Mouse (Mus musculus): ENCODE data around the gene Fam107b. TPM values are rescaled to one million over a fixed set of nuclear protein-coding genes. Genes with fewer than 3 reads are reported as not detected.

The Fam107b gene
- 49.8 and 51.1 TPM in 2 replicates for total RNA-seq (2014; fragmentation: Nextera tagmentation)
- total RNA-seq (2017) = 98.2 and 314 TPM in 2 replicates

DNA sequence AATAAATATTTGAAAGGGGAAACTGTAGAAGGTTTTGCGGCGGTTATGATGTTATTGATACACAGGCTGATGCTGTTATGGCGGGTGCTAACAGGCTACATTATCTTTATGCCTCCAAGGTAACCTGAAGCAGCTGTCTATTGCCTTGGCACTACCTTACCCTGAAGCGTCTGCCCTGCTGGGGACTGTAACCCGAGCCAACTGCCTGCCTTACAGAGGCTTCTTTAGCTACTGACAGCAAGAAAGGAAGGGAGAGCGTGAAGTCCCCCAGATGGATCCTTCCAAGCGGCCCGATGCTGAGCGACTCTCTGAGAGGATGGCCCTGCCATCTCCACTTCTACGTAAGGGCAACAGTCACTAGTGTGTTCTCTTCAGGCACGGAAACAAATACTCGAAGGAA lies at the start of gene Fam107b:
Gene Fam107b (plus strand): TSS at position 303 of the 400 bp plus-strand sequence.
- no peak for ATAC-seq (replicated peaks; ENCODE audit: low FRiP score, low TSS enrichment, poor library complexity, severe bottlenecking)

DNA sequence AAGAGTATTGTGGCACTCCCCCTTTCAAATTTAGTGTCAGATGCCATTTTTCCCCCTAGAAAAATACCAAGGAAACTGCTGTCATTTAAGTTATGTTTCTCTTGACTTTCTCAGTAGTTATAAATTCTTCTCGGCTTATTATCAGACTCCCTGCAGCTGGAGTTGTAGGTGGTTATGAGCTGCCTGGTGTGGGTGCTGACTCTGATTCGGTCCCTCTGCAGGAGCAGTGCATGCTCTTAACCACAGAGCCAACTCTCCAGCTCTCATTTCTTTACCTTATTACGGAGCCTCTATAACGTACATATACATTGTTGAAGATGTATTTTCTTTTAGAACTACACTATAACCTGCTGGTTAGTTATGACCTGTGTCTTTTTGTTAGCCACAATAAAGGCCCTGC lies 47.7 kb upstream of the Fam107b start:
- peak; percentile 68; the same call in 1 of the 2 replicates for ATAC-seq (replicated peaks; ENCODE audit: low FRiP score, low TSS enrichment, poor library complexity, severe bottlenecking)

DNA sequence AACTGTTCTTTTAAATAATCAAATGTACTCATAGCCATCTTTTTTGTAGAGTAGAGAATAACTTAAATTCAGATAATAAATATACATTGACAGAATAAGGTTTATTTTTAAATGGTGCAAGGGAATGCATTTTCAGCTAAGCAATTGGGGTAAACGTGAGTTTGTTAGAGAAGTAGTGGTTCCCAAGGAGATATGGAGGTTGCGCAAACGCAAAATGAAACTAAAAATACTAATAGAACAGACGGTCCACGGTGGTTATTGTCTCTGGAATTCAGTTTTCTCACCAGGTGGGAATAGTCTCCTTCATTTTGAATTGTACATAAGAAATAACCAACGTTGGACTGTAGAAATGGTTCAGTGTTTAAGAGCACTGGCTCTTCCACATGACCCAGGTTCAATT lies 44.0 kb upstream of the Fam107b start:
- no peak for ATAC-seq (replicated peaks; ENCODE audit: low FRiP score, low TSS enrichment, poor library complexity, severe bottlenecking)

DNA sequence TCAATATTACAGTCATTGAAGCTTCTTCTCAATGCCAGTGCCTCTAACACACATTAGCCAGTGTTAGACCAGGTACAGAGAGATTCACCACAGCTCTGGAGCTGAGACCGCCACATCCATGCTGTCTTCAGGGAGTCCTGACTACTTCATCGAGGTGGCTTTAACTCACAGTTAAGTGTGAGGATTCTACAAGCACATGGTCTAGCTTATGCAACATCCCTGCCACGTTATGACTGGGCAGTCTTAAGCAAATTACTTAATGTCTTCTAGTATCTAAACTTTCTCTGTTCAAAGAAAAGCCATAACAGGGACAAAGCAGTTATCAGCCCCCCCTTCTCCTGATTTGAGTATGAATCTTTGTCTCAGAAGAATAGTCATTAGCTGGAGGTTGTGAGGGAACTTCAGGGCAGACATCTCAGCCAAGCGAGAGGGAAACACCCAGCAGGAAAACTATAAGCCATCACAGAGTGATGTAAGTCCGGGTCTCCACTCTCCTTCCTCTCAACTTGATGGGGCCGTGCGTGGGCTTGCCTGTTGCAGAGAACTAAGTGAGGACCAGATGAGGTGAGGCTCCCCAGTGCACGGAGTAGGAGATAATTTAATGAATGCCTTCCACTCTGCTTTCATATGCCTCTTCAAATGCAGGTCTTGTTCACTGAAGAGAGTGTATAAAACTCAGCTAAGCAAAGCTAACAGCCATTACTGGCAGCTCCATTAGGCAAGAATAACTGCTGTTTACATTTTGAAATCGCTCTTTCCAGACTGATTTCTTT lies 28.8 kb upstream of the Fam107b start:
- ATAC-seq (replicated peaks; ENCODE audit: low FRiP score, low TSS enrichment, poor library complexity, severe bottlenecking) = no peak

DNA sequence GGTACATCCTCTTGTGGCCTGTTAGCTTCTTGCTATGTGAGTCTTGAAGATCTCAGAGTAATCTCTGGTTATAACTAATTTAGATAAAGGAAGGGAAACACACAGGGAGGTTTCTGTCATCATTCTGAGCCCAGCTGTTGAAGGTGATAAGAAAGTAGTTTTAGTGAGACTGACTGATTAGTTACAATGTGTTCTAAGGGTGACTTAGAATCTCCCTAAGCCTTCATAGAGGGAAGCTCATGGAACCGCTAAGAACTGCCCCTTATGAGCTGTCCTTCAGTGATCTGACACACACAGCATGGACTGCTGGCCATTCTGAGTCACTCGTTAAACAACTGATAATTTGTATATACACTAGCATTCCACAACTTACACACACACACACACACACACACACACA lies 24.2 kb upstream of the Fam107b start:
- peak; percentile 83 for ATAC-seq (replicated peaks; ENCODE audit: low FRiP score, low TSS enrichment, poor library complexity, severe bottlenecking)

DNA sequence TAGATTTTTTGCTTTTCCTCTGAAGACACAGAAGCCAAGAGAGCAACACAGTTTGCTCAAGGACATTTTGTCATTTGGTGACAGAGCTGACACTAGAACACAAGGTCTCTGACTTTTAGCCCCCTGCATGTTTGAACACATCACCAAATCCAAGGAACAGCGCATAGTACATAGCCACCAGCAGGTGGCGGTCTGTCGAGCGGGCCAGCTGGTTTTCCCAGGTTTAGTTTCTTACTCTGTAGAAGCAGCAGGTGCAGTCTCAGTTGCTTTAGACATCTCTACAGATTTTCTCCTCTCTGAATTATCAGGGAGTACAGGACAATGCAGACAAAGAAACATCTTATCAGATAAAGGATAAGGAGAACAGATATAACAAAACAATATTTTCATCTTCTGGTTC lies 23.7 kb upstream of the Fam107b start:
- peak; percentile 77 for ATAC-seq (replicated peaks; ENCODE audit: low FRiP score, low TSS enrichment, poor library complexity, severe bottlenecking)

DNA sequence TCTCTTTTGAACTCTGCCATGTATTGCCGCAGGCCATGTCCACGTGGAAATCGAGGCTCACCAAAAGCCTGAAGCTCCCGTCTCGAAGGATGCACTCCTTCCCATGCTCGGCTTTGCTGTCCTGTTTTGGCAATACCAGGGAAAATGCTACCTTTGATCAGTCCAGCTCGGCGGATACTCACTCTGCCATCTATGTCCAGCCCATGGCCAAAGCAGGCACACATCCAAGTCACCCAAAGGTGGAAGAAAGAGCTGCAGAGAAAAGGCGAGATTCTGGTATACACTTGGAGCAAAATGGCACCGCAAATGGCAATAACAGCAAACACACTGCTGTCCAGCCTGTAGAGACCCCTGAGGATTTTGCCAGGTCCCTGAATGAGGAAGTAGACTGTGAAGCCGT lies 318 bp downstream of the Fam107b start:
- ATAC-seq (replicated peaks; ENCODE audit: low FRiP score, low TSS enrichment, poor library complexity, severe bottlenecking) = no peak

DNA sequence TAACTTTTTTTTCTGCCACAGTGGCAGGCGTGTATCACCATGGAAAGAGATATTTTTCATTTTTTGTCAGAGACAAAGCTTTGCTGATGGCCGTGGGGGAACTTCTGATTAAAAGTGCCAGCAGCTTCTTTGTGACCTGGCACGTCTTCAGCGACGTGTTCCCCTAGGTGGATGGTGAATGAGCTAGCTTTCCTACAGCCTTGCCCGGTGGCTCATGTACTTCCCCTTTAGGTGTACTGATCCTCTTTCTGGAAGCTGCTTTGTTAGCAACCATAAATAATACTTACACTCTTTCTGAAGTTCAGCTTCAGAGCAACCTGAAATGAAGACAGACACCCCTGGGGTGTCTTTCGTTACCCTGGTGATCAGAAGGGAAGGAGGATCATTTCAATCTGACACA lies 3.6 kb downstream of the Fam107b start:
- ATAC-seq (replicated peaks; ENCODE audit: low FRiP score, low TSS enrichment, poor library complexity, severe bottlenecking) = no peak

DNA sequence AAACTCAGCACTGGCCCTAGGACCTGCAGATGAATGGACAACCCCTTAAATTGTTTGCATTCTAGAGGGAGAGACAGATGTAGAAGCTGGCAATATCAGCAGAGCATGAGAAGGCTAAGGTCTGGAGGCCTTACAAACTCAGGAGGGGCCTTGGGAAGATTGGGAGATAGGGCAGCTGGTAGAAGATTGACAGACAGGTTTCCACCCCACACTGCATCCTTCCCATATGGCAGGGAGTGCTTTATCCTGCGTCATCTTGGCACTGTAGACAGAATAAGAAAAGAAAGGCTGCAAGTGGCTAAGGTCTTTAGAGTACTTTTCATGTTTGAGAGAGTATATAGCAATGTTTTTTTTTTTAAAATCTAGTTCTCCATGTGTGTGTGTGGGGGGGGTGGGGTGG lies 4.9 kb downstream of the Fam107b start:
- ATAC-seq (replicated peaks; ENCODE audit: low FRiP score, low TSS enrichment, poor library complexity, severe bottlenecking) = no peak

DNA sequence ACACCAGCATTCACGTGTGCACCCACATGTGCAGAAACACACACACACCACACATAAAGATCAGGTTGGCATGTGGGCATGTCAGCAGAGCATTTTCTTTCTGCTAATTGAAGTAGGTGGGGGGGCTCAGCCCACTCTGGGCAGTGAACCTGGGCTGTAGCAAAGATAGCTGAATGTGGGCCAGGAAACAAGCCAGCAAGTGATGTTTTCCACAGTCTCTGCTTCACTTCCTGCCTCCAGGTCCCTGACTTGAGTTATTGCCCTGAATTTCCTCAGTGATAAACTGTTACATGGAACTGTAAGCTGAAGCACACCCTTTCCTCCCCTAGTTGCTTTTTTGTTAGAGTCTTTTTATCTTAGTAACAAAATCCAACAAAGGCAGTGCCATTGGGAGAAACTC lies 6.1 kb downstream of the Fam107b start:
- ATAC-seq (replicated peaks; ENCODE audit: low FRiP score, low TSS enrichment, poor library complexity, severe bottlenecking) = no peak

DNA sequence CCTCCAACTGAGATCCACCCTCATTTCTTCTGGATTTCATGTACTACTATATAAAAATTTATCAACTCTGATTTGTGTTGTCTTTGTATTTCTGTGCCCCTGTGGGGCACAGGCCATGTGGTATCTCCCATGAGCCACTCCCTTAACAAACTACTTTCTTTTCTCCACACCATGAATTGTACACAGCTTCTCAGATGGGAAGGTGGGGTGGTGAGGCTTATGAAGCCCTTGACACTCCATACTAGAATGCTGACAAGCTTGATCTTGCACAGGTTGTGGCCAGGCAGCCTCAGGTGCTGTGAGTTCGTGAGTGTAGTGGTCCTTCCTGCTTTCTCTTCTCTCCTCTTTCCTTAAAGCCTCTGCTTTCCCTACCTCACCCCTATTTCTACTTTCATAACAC lies 6.9 kb downstream of the Fam107b start:
- no peak for ATAC-seq (replicated peaks; ENCODE audit: low FRiP score, low TSS enrichment, poor library complexity, severe bottlenecking)

DNA sequence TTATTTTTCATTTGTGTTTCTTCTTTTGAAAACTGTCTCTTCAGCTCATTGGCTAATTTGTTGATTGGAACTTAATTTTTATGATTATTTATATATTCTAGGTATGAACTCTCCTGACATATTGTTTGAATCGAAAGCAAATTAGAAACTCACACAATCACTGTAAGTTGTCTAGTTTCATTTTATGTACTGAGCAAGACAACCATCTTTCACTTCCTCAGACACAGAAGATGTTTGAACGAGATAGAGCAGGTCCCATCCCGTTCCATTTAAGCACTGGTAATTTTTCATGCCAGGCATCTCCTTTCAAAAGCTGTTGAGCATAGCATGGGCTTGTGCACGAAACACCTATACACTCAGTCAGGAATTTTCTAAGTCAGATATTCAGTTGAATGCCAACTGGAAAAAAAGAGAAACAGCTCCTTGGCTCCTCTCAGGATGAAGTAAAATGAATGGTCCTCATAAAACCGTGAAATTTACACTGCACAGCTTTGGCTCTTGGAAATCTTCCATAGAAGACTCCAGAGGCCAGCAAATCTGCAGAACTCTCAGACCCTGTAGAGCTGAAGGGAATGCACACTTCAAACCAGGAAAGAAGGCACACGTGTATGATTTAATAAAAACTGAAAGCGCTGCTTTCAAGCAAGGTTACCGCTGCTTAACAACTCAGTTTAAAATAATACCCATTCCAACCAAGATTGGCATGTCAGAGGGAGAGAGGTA lies 8.1 kb downstream of the Fam107b start:
- ATAC-seq (replicated peaks; ENCODE audit: low FRiP score, low TSS enrichment, poor library complexity, severe bottlenecking) = no peak

DNA sequence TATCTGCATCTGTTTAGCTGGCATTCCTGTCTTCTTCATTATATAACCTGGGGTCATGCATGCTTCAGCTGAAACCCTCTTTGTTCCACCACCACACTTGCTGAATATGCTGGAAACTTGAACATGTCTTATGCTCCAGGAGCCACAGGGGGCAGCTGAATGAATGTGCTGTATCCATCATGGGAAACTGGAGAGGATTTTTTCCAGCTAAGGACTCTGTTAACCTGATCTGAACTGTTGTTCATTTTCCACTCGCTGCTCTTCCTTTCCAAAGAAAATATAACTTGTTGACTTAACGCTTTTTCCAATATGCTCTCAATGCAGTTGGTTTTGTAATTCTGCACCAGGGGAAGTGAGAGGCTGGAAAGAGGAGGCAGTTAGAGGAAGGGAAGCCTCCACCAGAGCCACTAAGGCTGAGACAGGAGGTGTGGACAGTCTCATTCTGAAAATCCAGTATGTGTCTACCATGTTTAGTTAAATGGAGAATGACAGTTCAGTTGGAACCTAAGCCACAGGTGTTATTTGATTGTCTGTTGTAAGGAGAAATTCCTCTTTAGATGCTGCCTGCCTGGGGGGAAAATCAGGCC lies 9.1 kb downstream of the Fam107b start:
- ATAC-seq (replicated peaks; ENCODE audit: low FRiP score, low TSS enrichment, poor library complexity, severe bottlenecking) = no peak

DNA sequence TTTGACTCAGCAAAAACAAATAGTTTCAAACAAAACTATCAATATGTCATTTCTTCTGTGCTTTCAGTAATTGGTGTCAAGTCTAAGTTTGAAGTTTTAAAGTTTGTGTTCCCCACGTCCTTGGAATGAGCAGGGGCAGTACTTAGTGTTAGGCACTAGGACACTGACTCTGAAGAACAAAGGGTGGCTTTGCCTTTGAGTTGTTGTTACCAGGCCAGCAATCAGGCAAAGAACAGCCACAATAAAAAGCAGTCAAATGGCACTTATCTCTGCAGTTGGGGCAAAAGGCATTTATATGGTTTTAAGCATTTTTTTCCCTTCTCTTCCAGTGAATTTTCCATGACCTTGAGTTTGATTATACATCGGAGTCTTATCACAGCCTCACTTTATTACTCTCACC lies 12.5 kb downstream of the Fam107b start:
- ATAC-seq (replicated peaks; ENCODE audit: low FRiP score, low TSS enrichment, poor library complexity, severe bottlenecking) = no peak

DNA sequence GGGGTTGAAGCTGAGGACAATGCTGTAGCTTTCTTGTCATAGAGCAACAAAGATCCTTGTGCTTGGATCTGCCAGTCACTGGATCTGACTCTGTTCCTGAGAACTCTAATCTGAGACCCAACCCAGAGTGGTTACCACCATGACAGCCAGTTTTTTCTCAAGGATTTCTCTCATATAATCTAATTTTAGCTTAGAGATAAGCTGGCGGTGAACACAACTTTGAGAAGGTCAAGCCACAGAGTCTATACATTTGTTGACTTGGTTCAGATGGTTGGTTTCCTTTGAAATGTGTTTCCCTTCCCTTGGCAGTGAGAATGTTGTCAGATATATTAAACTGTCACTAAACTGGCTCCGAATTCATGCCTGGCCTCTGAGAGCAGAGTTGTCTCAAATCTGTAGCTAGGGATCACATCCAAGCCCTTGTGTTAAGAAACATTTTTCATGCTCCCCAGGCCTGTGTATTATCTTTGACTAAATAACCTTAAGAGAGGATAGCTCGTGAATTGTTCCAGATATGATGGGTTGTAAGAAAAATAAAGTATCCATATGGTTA lies 15.0 kb downstream of the Fam107b start:
- 0 out of 2 replicates have a peak, but pooled peaks have one; percentile 33 for ATAC-seq (replicated peaks; ENCODE audit: low FRiP score, low TSS enrichment, poor library complexity, severe bottlenecking)

DNA sequence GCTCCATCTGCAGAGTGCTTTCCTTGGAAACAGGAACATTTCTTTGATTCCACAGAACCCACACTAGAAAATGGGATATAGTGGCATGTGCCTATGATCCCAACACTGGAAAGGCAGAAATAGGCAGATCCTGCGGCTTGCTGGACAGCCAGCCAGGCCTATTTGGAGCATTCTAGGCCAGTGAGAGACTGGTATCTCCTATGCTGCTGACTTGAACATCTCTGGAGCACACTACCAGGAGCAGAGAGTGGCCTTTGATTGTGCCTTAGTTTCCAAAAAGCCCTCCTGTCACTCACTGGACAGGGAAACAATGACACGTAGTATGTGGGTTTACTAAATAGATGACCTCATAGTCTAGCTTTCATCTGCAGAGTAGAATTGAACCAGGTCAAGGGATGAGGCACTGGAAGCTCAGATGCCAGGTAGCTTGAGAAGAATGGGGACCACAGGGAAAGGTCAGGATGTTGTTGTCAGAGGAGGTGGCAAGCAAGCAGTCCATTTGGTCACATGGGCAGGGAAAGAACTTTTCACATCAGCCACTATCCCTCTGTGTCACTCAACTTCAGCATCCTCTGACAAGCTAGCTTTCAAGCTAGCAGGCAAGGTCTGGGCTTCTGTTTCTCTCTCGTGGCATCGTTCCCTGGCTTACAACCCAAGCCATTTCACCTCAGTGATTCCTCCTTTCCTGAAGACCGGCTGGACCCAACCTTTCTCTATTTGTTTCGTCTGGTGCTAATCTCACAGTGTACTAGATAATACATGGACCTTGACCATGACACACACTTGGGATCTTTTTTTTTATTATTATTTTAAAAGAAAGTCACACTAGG lies 20.0 kb downstream of the Fam107b start:
- ATAC-seq (replicated peaks; ENCODE audit: low FRiP score, low TSS enrichment, poor library complexity, severe bottlenecking) = no peak

DNA sequence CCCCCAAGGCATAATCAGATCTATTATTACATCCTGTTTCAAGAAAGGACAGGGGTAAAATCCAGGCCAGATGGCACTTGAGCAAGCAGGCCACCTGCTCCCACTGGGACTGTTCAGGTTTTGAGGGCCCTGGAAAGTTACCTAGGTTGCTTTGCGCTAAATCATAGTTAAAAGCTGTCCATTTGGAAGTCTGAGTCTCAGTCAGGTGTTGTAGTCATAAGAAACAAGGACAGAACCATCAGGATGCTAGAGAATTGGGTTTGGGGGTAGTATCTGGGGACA lies 20.6 kb downstream of the Fam107b start:
- no peak for ATAC-seq (replicated peaks; ENCODE audit: low FRiP score, low TSS enrichment, poor library complexity, severe bottlenecking)

DNA sequence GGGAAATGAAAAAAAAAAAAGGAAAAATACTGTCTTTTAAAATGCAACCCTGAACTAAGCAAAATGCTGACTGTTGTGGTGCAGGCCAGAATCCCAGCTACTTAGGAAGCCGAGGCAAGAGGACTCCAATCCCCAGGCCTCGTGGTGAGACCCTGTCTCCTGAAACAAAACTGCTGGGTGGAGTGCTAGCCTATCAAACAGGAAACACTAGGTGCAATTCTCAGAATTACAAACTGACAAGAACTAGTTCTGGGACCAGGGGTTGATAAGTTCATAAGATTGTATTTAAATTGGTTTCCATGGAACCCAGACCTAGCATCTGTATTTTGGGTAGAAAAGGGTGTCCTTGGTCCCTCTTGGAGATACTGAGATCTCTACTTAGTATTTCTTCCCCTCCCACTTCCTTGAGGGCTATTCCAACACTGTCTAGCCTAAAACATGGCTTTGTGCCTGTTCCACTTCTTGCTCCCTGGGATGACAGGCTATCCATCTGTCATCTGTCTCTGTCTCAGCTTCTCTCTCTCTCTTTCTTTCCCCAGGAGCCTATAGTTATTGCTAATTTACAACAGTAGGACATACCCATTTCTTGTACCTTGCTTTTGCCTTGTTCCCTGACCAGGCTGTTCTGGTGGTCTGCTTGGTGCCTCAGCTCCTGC lies 24.5 kb downstream of the Fam107b start:
- peak; percentile 74; the same call in 1 of the 2 replicates for ATAC-seq (replicated peaks; ENCODE audit: low FRiP score, low TSS enrichment, poor library complexity, severe bottlenecking)

DNA sequence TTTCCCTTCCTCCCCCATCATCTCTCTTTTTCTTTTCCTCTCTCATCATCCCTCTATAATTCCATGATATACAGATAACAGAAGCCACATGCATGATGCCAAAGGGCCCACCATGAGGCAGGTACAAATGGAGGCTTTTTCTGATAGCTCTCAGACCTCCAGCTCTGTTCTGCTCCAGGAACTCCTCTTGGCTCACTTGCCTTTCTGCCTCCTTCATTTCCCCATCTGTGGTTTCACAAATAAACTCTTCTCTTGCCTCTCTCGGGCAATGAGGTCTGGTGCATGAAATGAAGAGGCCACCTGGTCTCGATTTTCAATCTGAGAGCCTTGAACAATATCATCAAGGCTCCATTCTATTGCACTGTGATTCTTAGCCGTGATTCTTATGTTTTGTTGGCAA lies 30.1 kb downstream of the Fam107b start:
- no peak for ATAC-seq (replicated peaks; ENCODE audit: low FRiP score, low TSS enrichment, poor library complexity, severe bottlenecking)
